Mouse (Mus musculus): ENCODE measurements around the gene Actn1. TPM values are rescaled to one million over a fixed set of nuclear protein-coding genes. Genes with fewer than 3 reads are reported as not detected.

Gene Actn1
- polyA plus RNA-seq, 1 experiment from 2014 or later: 10.3 TPM

DNA sequence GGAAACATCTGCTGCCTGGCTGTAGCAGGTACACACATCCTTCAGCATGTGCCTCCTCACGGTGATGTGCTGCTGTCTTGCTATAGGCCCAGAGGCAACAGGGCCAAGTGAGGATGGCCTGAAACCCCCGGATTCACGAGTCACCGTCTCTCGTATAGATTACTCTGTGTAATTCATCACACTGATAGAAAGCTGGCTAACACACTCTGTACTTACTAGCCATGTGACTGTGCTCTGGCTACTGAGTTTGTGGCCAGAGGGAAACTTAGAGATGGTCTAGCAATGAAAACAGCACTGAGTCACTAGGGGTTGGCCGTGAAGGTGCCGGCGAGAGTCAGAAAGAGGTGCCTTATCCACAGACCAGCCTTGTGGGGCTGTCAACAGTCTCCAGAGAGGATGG is 95.6 kb downstream of the Actn1 start:
- no peak overlapping the region for H3K4me3 ChIP-seq (ENCODE audit: low read depth, low read length)
- no peaks in the 10 kb centered on the region for H3K36me3 ChIP-seq (ENCODE audit: control insufficient read depth, insufficient read depth)
- ATAC-seq (ENCODE audit: low read depth): no peak
- no peaks in the 10 kb centered on the region for H3K27me3 ChIP-seq (ENCODE audit: control insufficient read depth, insufficient read depth, low read depth, low read length)
- no peak overlapping the region for H3K4me2 ChIP-seq (ENCODE audit: low read depth, low read length)
- H3K9ac ChIP-seq (ENCODE audit: low read depth, low read length): no peak overlapping the region
- WGBS (ENCODE audit: insufficient replicate concordance): 72% methylated on average over 8 of the region's 8 CpGs
- H3K4me1 ChIP-seq (ENCODE audit: control insufficient read depth, low read depth, low read length): no peaks in the 10 kb centered on the region
- no peaks in the 10 kb centered on the region for H3K9me3 ChIP-seq (replicated peaks; ENCODE audit: control insufficient read depth, low read length)
- H3K27ac ChIP-seq (ENCODE audit: low read length): no peak overlapping the region

DNA sequence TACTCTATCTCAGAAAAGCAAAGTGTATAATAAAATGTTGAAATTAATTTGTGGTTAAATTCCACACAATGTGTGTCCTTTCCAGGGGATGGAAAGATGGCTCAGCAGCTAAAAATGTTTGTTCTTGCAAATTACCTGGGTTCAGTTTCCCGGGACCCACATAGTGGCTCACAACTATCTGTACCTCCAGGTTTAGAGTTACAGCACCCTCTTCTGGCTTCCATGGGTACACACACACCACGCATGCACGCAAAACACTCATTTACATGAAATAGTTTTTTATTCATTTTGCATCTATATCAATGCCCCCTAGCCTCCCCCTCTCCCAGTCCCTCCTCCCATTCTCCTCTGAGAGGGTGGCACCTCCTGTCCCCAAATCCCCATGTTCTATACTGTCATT is 97.7 kb downstream of the Actn1 start:
- Histone ChIP-seq H3K9me3 (replicated peaks; ENCODE audit: control insufficient read depth, low read length) (no peaks in the 10 kb centered on the region), H3K27ac (ENCODE audit: low read length) (no peak overlapping the region), H3K4me1 (ENCODE audit: control insufficient read depth, low read depth, low read length) (no peaks in the 10 kb centered on the region), H3K27me3 (ENCODE audit: control insufficient read depth, insufficient read depth, low read depth, low read length) (no peaks in the 10 kb centered on the region), H3K9ac (ENCODE audit: low read depth, low read length) (no peak overlapping the region), H3K36me3 (ENCODE audit: control insufficient read depth, insufficient read depth) (no peaks in the 10 kb centered on the region), H3K4me2 (ENCODE audit: low read depth, low read length) (no peak overlapping the region), H3K4me3 (ENCODE audit: low read depth, low read length) (no peak overlapping the region)
- 71% methylated on average over 3 of the region's 3 CpGs for WGBS (ENCODE audit: insufficient replicate concordance)
- no peak for ATAC-seq (ENCODE audit: low read depth)

DNA sequence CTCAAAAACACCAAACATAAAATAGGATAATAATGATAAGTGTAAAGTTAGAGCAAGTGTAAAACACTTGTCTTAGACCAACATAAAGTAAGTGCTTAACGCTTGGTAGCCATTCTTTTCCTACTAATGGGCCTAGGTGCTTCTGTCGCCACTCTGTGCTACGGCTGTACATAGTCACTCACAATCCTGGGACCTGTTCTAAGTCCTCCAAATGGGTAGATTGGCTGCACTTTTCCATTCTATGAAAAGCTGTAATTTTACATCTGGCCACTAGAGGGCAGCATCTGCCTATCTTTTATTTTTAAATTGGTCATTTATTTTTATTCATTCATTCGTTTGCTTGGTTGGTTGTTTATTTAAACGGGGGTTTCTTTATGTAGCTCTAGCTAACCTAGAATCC is 102.5 kb downstream of the Actn1 start:
- Histone ChIP-seq H3K27ac (ENCODE audit: low read length) (no peak overlapping the region), H3K36me3 (ENCODE audit: control insufficient read depth, insufficient read depth) (no peaks in the 10 kb centered on the region), H3K4me3 (ENCODE audit: low read depth, low read length) (no peak overlapping the region), H3K4me1 (ENCODE audit: control insufficient read depth, low read depth, low read length) (no peaks in the 10 kb centered on the region), H3K9me3 (replicated peaks; ENCODE audit: control insufficient read depth, low read length) (no peaks in the 10 kb centered on the region), H3K27me3 (ENCODE audit: control insufficient read depth, insufficient read depth, low read depth, low read length) (no peaks in the 10 kb centered on the region), H3K4me2 (ENCODE audit: low read depth, low read length) (no peak overlapping the region), H3K9ac (ENCODE audit: low read depth, low read length) (no peak overlapping the region)
- 6% methylated on average over 5 of the region's 5 CpGs for WGBS (ENCODE audit: insufficient replicate concordance)
- no peak for ATAC-seq (ENCODE audit: low read depth)

DNA sequence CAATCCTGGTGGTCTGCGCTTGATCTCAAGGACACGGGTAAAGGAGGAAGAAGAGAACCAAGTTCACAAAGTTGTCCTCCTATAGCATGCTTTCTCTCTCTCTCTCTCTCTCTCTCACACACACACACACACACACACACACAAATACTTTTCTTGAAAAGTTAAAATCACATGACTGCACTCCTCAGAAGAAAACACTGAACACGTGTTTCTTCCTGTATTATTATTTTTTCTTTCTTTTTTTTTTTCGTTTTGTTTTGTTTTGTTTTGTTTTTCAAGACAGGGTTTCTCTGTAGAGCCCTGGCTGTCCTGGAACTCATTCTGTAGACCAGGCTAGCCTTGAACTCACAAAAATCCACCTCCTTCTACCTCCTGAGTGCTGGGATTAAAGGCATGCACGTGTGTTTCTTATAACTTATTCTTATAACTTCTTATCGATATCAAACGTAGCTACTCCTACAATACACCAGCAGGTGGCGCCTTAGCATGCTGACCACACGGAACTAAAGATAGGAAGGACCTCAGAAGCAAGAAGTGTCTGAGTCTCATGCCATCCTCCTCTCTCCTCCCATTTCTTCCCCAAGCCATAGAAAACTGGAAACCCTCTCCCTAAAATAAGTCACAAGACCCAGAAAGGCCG is 106.4 kb downstream of the Actn1 start:
- Histone ChIP-seq H3K4me2 (ENCODE audit: low read depth, low read length) (no peak overlapping the region), H3K27ac (ENCODE audit: low read length) (no peak overlapping the region), H3K4me1 (ENCODE audit: control insufficient read depth, low read depth, low read length) (peaks cover 3% of the 10 kb centered on the region; the same call in 1 of the 2 replicates), H3K27me3 (ENCODE audit: control insufficient read depth, insufficient read depth, low read depth, low read length) (no peaks in the 10 kb centered on the region), H3K9me3 (replicated peaks; ENCODE audit: control insufficient read depth, low read length) (no peaks in the 10 kb centered on the region), H3K4me3 (ENCODE audit: low read depth, low read length) (no peak overlapping the region), H3K36me3 (ENCODE audit: control insufficient read depth, insufficient read depth) (no peaks in the 10 kb centered on the region), H3K9ac (ENCODE audit: low read depth, low read length) (no peak overlapping the region)
- WGBS (ENCODE audit: insufficient replicate concordance): 33% methylated on average over 10 of the region's 10 CpGs
- ATAC-seq (ENCODE audit: low read depth): no peak

DNA sequence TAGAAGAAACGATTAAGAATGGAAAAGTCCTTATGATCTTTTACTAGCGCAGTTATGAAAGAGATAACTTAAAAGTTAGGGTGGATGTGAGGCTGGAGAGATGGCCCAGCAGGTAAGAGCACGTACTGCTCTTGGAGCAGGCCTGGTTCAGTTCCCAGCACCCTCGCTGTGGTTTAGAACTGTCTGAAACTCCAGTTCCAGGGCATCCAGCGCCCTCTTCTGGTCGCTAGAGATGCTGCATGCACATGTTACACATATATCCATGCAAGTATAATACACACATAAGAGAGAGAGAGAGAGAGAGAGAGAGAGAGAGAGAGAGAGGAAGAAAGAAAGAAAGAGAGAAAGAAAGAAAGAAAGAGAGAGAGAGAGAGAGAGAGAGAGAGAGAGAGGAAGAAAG is 107.1 kb downstream of the Actn1 start:
- no peaks in the 10 kb centered on the region for H3K36me3 ChIP-seq (ENCODE audit: control insufficient read depth, insufficient read depth)
- WGBS (ENCODE audit: insufficient replicate concordance): 75% methylated on average over 6 of the region's 6 CpGs
- no peak overlapping the region for H3K9ac ChIP-seq (ENCODE audit: low read depth, low read length)
- no peak overlapping the region for H3K4me3 ChIP-seq (ENCODE audit: low read depth, low read length)
- H3K27ac ChIP-seq (ENCODE audit: low read length): no peak overlapping the region
- H3K9me3 ChIP-seq (replicated peaks; ENCODE audit: control insufficient read depth, low read length): no peaks in the 10 kb centered on the region
- peaks cover 3% of the 10 kb centered on the region; the same call in 1 of the 2 replicates for H3K4me1 ChIP-seq (ENCODE audit: control insufficient read depth, low read depth, low read length)
- ATAC-seq (ENCODE audit: low read depth): no peak
- no peak overlapping the region for H3K4me2 ChIP-seq (ENCODE audit: low read depth, low read length)
- H3K27me3 ChIP-seq (ENCODE audit: control insufficient read depth, insufficient read depth, low read depth, low read length): no peaks in the 10 kb centered on the region

DNA sequence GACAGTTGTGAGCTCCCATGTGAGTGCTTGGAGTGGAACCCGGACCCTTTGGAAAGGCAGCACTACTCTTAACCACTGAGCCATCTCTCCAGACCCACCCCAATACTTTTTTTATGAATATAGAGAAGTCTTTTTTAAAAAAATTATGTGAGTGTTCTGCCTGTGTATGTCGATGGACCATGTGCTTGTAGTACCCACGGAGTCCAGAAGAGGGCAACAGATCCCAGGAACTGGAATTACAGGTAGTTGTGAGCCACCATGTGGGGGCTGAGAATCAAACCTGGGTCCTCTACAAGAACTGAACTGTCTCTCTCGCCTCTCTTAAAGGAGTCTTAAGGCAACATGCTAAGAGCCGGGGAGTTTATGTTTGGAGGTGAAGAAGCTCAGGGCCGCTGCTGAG is 108.3 kb downstream of the Actn1 start:
- H3K9ac ChIP-seq (ENCODE audit: low read depth, low read length): no peak overlapping the region
- no peak for ATAC-seq (ENCODE audit: low read depth)
- no peak overlapping the region for H3K27ac ChIP-seq (ENCODE audit: low read length)
- H3K9me3 ChIP-seq (replicated peaks; ENCODE audit: control insufficient read depth, low read length): no peaks in the 10 kb centered on the region
- H3K4me1 ChIP-seq (ENCODE audit: control insufficient read depth, low read depth, low read length): peaks cover 5% of the 10 kb centered on the region
- H3K4me3 ChIP-seq (ENCODE audit: low read depth, low read length): no peak overlapping the region
- no peaks in the 10 kb centered on the region for H3K27me3 ChIP-seq (ENCODE audit: control insufficient read depth, insufficient read depth, low read depth, low read length)
- no peak overlapping the region for H3K4me2 ChIP-seq (ENCODE audit: low read depth, low read length)
- 77% methylated on average over 6 of the region's 6 CpGs for WGBS (ENCODE audit: insufficient replicate concordance)
- H3K36me3 ChIP-seq (ENCODE audit: control insufficient read depth, insufficient read depth): no peaks in the 10 kb centered on the region

DNA sequence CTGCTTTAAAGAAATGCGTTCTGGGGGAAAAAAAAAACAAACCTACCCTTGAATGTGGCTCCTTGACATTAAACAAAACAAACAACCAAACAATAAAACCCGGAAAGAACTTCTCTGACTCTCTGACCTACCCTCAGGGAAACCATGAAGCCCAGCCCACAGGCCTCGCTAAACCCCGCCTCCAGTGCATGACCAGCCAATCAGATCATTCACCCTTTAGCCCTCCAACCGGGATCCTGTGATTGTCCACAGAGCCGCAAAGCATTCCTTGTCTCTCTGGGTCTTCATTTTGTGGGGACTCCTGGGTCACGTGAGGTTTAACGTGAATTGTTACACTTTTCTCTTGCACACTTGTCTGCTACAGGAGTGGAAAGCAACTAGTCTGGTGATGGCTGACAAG is 109.5 kb downstream of the Actn1 start:
- no peaks in the 10 kb centered on the region for H3K9me3 ChIP-seq (replicated peaks; ENCODE audit: control insufficient read depth, low read length)
- ATAC-seq (ENCODE audit: low read depth): peak; percentile 61; the same call in 1 of the 2 replicates
- no peaks in the 10 kb centered on the region for H3K36me3 ChIP-seq (ENCODE audit: control insufficient read depth, insufficient read depth)
- H3K4me1 ChIP-seq (ENCODE audit: control insufficient read depth, low read depth, low read length): peaks cover 9% of the 10 kb centered on the region
- 27% methylated on average over 8 of the region's 8 CpGs for WGBS (ENCODE audit: insufficient replicate concordance)
- H3K27ac ChIP-seq (ENCODE audit: low read length): no peak overlapping the region
- H3K27me3 ChIP-seq (ENCODE audit: control insufficient read depth, insufficient read depth, low read depth, low read length): no peaks in the 10 kb centered on the region
- peak overlapping the region; percentile 33 for H3K4me3 ChIP-seq (ENCODE audit: low read depth, low read length)
- H3K9ac ChIP-seq (ENCODE audit: low read depth, low read length): no peak overlapping the region
- H3K4me2 ChIP-seq (ENCODE audit: low read depth, low read length): peak overlapping the region; percentile 58

DNA sequence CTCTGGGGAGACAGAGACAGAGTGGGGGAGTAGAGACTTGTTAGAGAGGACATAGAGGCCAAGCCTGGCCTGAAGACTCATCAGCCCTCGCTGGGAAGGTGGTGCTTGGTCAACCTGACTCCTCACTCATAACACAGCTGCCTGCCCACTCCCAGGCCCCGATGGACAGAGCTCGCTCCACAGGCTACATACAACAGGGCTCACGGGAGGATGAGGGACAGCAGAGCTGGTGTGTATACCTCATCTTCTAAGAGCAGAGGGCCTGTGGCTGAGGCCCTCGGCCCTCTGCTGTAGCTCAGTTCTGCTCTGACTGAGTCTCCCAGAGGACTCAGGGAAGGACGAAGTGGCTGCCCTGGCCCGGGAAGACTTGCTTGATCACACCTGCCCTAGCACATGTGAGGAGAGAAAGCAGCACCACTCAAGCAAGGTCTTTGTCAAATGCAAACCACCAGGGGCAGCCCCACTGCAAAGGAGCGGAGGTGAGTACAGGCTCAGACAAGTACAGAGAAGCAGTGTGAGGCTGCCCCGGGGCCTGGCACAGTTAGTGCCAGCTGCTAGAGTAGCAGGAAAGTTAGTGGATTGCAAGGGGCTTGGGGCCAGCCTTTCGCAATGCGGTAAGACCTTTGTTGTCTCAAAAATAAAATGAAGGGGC is 112.5 kb downstream of the Actn1 start:
- H3K9me3 ChIP-seq (replicated peaks; ENCODE audit: control insufficient read depth, low read length): no peaks in the 10 kb centered on the region
- WGBS (ENCODE audit: insufficient replicate concordance): 75% methylated on average over 11 of the region's 11 CpGs
- H3K4me1 ChIP-seq (ENCODE audit: control insufficient read depth, low read depth, low read length): peaks cover 9% of the 10 kb centered on the region
- no peak overlapping the region for H3K4me3 ChIP-seq (ENCODE audit: low read depth, low read length)
- H3K27ac ChIP-seq (ENCODE audit: low read length): no peak overlapping the region
- no peak for ATAC-seq (ENCODE audit: low read depth)
- no peak overlapping the region for H3K9ac ChIP-seq (ENCODE audit: low read depth, low read length)
- no peaks in the 10 kb centered on the region for H3K36me3 ChIP-seq (ENCODE audit: control insufficient read depth, insufficient read depth)
- no peaks in the 10 kb centered on the region for H3K27me3 ChIP-seq (ENCODE audit: control insufficient read depth, insufficient read depth, low read depth, low read length)
- H3K4me2 ChIP-seq (ENCODE audit: low read depth, low read length): no peak overlapping the region

All from liver, embryonic 16.5 days (tissue).